Mouse (Mus musculus): Measurements from ENCODE around the gene Fam193a.

Gene Fam193a

GRCm38 (mm10) chr5:34520458-34521209 lies 150.9 kb downstream of the Fam193a start:
- DNase-seq (ENCODE audit: low spot score in 2 of 2): no peak

- DNase-seq (ENCODE audit: low spot score in 2 of 2): no peak
These were observed 151.6 kb downstream of the Fam193a start for GRCm38 (mm10) chr5:34521337-34521736.

GRCm38 (mm10) chr5:34523958-34524485 lies 154.3 kb downstream of the Fam193a start:
- no peak for DNase-seq (ENCODE audit: low spot score in 2 of 2)

- no peak for DNase-seq (ENCODE audit: low spot score in 2 of 2)
These were observed 154.8 kb downstream of the Fam193a start for GRCm38 (mm10) chr5:34524511-34524910.

- peak; percentile 92 to 98 for DNase-seq (ENCODE audit: low spot score in 2 of 2)
These were observed 156.1 kb downstream of the Fam193a start, which contains the start of gene Sh3bp2 for GRCm38 (mm10) chr5:34525663-34526476. Gene Sh3bp2 (plus strand): TSS chr5:34525838.

- DNase-seq (ENCODE audit: low spot score in 2 of 2): no peak
These were observed 156.7 kb downstream of the Fam193a start for GRCm38 (mm10) chr5:34526477-34526775.

GRCm38 (mm10) chr5:34527352-34527751 lies 157.6 kb downstream of the Fam193a start:
- no peak for DNase-seq (ENCODE audit: low spot score in 2 of 2)

GRCm38 (mm10) chr5:34528724-34529123 lies 159.0 kb downstream of the Fam193a start:
- DNase-seq (ENCODE audit: low spot score in 2 of 2): no peak

- DNase-seq (ENCODE audit: low spot score in 2 of 2): no peak
These were observed 160.4 kb downstream of the Fam193a start for GRCm38 (mm10) chr5:34530116-34530515.

- no peak for DNase-seq (ENCODE audit: low spot score in 2 of 2)
These were observed 161.0 kb downstream of the Fam193a start for GRCm38 (mm10) chr5:34530687-34531086.

GRCm38 (mm10) chr5:34533066-34533465 lies 163.3 kb downstream of the Fam193a start:
- DNase-seq (ENCODE audit: low spot score in 2 of 2): no peak

- DNase-seq (ENCODE audit: low spot score in 2 of 2): no peak
These were observed 164.1 kb downstream of the Fam193a start for GRCm38 (mm10) chr5:34533820-34534219.

GRCm38 (mm10) chr5:34534776-34535581 lies 165.2 kb downstream of the Fam193a start:
- no peak for DNase-seq (ENCODE audit: low spot score in 2 of 2)

GRCm38 (mm10) chr5:34535831-34536230 lies 166.1 kb downstream of the Fam193a start:
- DNase-seq (ENCODE audit: low spot score in 2 of 2): no peak

All from urinary bladder, postnatal 4 days (tissue).